Mouse (Mus musculus) embryonic facial prominence, embryonic 13.5 days (tissue): ENCODE measurements around the gene Ate1. TPM values are rescaled to one million over a fixed set of nuclear protein-coding genes. Genes with fewer than 3 reads are reported as not detected.
"Not testable (repeated sequence)": the region's sequence is repeated elsewhere in the genome, so short reads cannot be mapped to it uniquely, and the experiment has no call there.

Source experiments
- ATAC-seq: fragments of 200-750 bp; cut with Nextera tagmentation; 2 replicates; pipeline ENCODE4 v1.8.0; 2017; ENCODE audit warnings: low read depth; ENCODE audit not compliant: insufficient number of reproducible peaks, insufficient read depth, low FRiP score, low TSS enrichment
- H3K27ac ChIP-seq: fragments of 300-500 bp; sonication (generic); 2 replicates; pipeline ENCODE4 v1.5.1; 2015; ENCODE audit warnings: moderate library complexity, mild to moderate bottlenecking, inconsistent platforms
- H3K27me3 ChIP-seq: fragments of 300-500 bp; sonication (generic); 2 replicates; pipeline ENCODE4 v1.6.1; 2015; ENCODE audit warnings: mild to moderate bottlenecking, inconsistent platforms
- H3K36me3 ChIP-seq: fragments of 300-500 bp; sonication (generic); 2 replicates; pipeline ENCODE4 v1.6.1; 2015; ENCODE audit warnings: mild to moderate bottlenecking, inconsistent platforms
- H3K4me1 ChIP-seq: fragments of 300-500 bp; sonication (generic); 2 replicates; pipeline ENCODE4 v1.6.1; 2015; ENCODE audit warnings: inconsistent platforms
- H3K4me2 ChIP-seq: fragments of 300-500 bp; sonication (generic); 2 replicates; pipeline ENCODE4 v1.6.1; 2015; ENCODE audit warnings: moderate library complexity, mild to moderate bottlenecking, inconsistent platforms
- H3K4me3 ChIP-seq: fragments of 300-500 bp; sonication (generic); 2 replicates; pipeline ENCODE4 v1.5.1; 2015; ENCODE audit warnings: mild to moderate bottlenecking, inconsistent platforms
- H3K9ac ChIP-seq: fragments of 300-500 bp; sonication (generic); 2 replicates; pipeline ENCODE4 v1.6.1; 2015; ENCODE audit warnings: mild to moderate bottlenecking, inconsistent platforms
- H3K9me3 ChIP-seq: fragments of 300-500 bp; sonication (generic); 2 replicates; pipeline ENCODE4 v1.6.1; 2016; ENCODE audit warnings: inconsistent platforms
- WGBS: fragments of 180-500 bp; shearing (Covaris S2); methylation state at CpG from one replicate; pipeline ENCODE4 v1.1.7; 2015; ENCODE audit warnings: mixed read lengths; 5-methylcytosine and 5-hydroxymethylcytosine counted together
- polyA plus RNA-seq: library from polyadenylated mRNA; unstranded; fragments of >200 nt; fragmentation: Nextera tagmentation; extraction: Ambion mirVana; gene quantifications from 2 replicates; pipeline ENCODE4 v1.2.1, GENCODE M21; 2015

Gene Ate1
- polyA plus RNA-seq, 1 experiment from 2014 or later, result 72.3 TPM

DNA sequence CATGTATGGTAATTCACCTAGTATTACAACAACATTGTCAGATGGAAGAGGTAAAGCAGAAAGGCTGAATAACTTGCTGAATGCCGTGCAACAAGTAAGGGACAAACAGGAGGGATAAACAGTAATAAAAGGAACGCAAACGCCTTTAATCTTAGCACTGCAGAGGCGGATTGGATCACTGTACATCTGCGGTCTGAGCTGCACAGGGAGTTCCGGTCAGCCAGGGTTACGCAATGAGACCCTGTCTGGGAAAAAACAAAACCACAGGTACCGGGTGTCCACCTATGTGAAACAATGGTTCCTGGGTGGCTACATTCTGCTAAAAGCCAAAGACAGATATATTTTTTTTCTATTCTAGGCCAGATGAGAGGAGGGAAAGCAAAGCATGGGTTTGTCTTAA lies 3.3 kb upstream of the Ate1 start:
- H3K27me3 ChIP-seq, result no peaks in the 10 kb centered on the region
- H3K36me3 ChIP-seq, result no peaks in the 10 kb centered on the region
- no peak overlapping the region for H3K4me3 ChIP-seq
- 93% methylated on average over 8 of the region's 8 CpGs for WGBS
- no peaks in the 10 kb centered on the region for H3K9me3 ChIP-seq
- no peak overlapping the region for H3K9ac ChIP-seq
- H3K27ac ChIP-seq, result no peak overlapping the region
- ATAC-seq, result no peak
- peaks cover 17% of the 10 kb centered on the region for H3K4me1 ChIP-seq
- no peak overlapping the region for H3K4me2 ChIP-seq

DNA sequence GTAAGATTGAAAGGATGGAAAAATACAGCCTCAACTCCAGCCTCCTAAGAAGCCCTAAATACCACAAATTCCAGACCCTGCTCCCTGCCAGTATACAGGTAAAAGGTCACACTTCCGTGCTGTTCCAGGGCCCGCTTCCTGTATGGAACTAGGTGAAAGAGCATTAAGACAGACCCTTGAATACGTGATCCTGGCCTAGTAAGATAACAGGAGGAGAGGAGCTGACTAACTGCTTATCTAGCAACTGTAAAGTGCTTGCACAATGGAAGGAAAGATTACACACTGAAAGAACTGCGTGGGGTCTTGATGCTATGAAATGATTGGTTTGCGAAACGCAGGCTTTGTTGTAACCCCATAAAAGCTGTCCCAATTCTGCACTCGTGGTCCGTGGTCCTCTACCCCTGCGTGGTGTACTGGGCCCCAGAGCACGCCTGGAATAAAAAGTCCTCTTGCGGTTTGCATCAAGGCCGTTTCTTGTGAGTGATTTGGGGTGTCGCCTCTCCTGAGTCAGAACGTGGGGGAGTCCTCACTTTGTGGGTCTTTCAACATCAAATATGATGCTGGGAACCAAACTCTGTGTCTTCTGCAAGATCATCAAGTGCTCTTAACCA lies 748 bp upstream of the Ate1 start:
- Histone ChIP-seq H3K27ac (peak overlapping the region; percentile 95), H3K4me3 (no peak overlapping the region; the same call in 1 of the 2 replicates), H3K9ac (no peak overlapping the region), H3K4me2 (0 out of 2 replicates have a peak overlapping the region, but pooled peaks have one; percentile 83), H3K9me3 (no peaks in the 10 kb centered on the region), H3K27me3 (no peaks in the 10 kb centered on the region), H3K4me1 (peaks cover 24% of the 10 kb centered on the region), H3K36me3 (no peaks in the 10 kb centered on the region)
- ATAC-seq, result no peak
- 88% methylated on average over 14 of the region's 14 CpGs for WGBS

DNA sequence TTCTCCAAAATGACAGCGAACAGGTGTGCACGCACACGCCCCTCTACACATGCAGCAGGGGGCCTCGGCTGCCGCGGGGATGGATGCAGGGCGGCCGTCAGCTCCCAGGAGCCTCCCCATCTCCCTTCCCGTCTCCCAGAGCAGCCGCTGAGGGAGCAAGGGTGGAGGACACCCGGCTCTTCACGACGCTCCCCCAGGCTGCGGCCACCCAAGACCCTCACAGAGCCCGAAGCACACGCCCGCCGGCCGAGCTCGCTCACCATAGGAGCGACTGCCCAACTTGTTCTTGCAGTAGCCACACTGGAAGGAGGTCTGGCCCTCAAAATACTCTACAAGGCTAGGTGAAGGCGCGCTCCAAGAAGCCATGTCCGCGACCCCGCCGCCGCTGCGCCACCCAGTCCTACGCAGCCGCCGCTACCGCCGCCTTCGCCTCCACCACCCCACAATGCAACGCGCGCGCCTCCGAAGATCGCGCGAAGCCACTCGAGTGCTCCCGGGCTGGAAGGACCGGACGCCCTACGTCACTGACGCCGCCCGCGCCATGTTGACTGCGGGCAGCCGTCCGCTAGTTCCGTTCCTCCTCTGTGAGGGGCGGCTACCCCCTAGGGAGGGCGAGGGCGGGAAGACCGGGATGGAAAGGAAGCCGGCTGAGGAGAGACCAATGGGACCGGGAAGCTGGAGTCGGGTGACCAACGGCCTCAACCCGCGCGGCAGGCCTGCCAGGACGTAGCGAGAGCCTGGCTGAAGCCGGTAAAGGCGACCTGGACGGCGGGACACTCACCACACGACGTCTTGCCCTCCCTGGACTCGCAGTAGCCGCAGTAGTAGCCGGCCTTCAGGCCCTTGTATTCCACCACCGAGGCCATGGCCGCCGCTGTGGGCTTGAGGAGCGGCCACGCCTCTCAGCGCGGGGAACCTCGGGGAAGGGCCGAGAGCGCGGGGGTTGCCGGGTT lies 797 bp downstream of the Ate1 start:
- WGBS, result under 1% methylated on average over 87 of the region's 90 CpGs
- peak; percentile 98 for ATAC-seq
- peaks cover 18% of the 10 kb centered on the region for H3K4me1 ChIP-seq

DNA sequence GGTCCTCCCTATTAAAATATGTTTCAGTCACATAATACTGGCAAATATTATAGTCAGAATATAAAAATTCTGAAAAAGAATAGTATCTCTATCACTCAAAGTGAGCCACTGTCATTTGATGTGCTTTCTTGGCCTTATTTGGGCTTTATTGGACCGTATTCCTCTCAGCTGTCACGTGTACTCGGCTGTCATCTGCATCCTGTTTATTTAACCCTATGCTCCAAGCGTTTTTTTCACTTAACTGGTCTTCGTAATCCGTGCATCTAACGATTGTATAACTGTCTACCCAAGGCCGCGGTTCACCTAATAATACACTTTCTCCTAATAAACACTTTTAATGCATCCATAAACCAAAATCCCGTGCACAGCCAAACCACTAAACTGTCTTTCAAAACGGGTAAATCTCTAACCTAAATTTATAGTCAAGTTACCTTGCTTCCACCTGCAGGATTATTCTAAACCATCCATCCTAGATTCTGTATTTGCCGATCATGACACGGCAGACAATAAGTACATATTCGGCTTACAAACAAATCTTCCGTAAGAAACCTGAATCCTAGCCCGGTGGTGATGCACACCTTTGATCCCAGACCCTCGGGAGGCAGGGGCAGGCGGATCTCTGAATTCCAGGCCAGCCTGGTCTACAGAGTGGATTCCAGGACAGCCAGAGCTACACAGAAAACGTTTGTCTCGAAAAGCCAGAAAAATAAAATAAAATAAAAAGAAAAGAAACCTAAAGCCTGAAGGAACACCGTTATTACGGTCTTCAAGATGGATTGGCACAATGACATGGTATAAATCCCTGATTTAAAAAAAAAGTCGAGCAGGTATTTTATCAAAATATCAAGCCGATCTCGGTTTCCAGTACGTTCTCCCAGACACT lies 1.7 kb downstream of the Ate1 start:
- 34% methylated on average over 26 of the region's 26 CpGs for WGBS
- Histone ChIP-seq H3K36me3 (peaks cover 9% of the 10 kb centered on the region; the same call in 1 of the 2 replicates), H3K4me2 (peak overlapping the region; percentile 83), H3K27ac (peak overlapping the region; percentile 95), H3K4me3 (peak overlapping the region; percentile 90), H3K27me3 (no peaks in the 10 kb centered on the region), H3K9ac (peak overlapping the region; percentile 95), H3K4me1 (peaks cover 18% of the 10 kb centered on the region), H3K9me3 (no peaks in the 10 kb centered on the region)
- ATAC-seq, result no peak

More for the DNA sequence above, 797 bp downstream of the Ate1 start:
- no peaks in the 10 kb centered on the region for H3K27me3 ChIP-seq
- H3K9ac ChIP-seq, result peak overlapping the region; percentile 95
- H3K4me3 ChIP-seq, result peak overlapping the region; percentile 90
- peak overlapping the region; percentile 83 for H3K4me2 ChIP-seq
- H3K9me3 ChIP-seq, result no peaks in the 10 kb centered on the region
- H3K27ac ChIP-seq, result peak overlapping the region; percentile 95
- H3K36me3 ChIP-seq, result peaks cover 5% of the 10 kb centered on the region; the same call in 1 of the 2 replicates

DNA sequence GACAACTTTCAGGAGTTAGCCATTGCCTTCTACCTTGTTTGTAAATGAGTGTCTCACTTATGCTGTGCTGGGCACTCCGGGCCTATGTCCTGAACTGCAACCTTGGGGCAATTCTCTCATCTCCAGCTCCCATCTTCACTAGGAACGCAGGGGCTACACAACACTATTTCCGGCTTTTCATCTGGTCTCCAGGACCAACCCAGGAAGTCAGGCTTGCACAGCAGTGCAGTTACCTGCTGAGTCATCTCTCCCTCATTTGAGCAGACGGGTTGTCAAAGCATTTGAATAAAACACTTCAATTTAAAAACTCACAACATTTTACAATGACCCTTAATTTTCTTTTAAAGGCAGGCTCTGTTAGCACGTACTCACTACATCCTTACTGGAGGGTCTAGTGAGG lies 9.9 kb downstream of the Ate1 start:
- H3K4me3 ChIP-seq, result no peak overlapping the region
- no peak overlapping the region for H3K4me2 ChIP-seq
- H3K36me3 ChIP-seq, result peaks cover 62% of the 10 kb centered on the region
- 90% methylated on average over 5 of the region's 5 CpGs for WGBS
- no peaks in the 10 kb centered on the region for H3K27me3 ChIP-seq
- no peak overlapping the region for H3K27ac ChIP-seq
- no peak for ATAC-seq
- no peak overlapping the region for H3K9ac ChIP-seq
- no peaks in the 10 kb centered on the region for H3K4me1 ChIP-seq
- H3K9me3 ChIP-seq, result no peaks in the 10 kb centered on the region

DNA sequence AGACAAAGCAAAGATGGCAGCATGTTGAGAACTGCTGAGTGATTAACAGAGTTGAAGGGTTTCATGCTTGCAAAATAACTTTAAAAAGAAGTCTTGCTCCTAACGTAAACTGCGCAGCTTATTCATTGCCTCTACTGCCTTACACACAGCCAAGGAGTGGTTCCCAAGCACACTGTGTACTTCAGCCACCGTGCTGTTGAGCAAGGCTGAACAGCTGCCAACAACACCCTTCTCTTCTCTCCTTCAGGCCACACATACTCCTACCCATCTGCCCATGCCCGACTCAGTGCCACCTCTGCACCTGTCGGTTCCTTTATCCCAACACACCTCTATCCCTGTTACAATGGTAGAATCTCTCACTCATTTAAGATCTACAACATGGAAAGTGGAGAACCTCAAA lies 17.2 kb downstream of the Ate1 start:
- WGBS, result 97% methylated on average over 5 of the region's 5 CpGs
- Histone ChIP-seq H3K27ac (no peak overlapping the region), H3K9me3 (no peaks in the 10 kb centered on the region), H3K4me1 (no peaks in the 10 kb centered on the region), H3K9ac (no peak overlapping the region), H3K4me2 (no peak overlapping the region), H3K4me3 (no peak overlapping the region), H3K36me3 (peaks cover 52% of the 10 kb centered on the region), H3K27me3 (no peaks in the 10 kb centered on the region)
- no peak for ATAC-seq

DNA sequence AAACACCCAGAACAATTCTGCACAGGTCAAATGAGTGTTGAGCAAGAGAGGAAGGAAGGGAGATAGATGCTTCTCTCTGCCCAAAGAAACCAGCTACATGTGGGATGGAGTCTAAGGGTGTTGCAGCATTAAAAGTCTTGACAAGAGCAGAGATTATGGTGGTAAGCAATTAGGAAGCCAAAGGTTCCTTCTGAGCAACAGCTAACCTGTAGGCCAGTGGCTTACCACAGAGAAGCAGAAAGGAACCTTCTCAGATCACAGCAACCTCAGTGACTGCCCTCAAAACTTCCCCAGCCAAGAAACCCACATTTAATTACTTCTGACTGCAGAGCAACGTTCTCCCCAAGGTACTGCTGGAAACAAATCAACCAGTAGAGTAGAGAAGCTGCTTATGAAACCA lies 18.7 kb downstream of the Ate1 start:
- H3K27ac ChIP-seq, result no peak overlapping the region
- H3K9me3 ChIP-seq, result no peaks in the 10 kb centered on the region
- H3K4me2 ChIP-seq, result no peak overlapping the region
- peaks cover 39% of the 10 kb centered on the region for H3K36me3 ChIP-seq
- H3K27me3 ChIP-seq, result no peaks in the 10 kb centered on the region
- H3K4me1 ChIP-seq, result 0 out of 2 replicates have a peak, but pooled peaks cover 4% of the 10 kb centered on the region
- 45% methylated on average over 1 of the region's 1 CpGs for WGBS
- no peak overlapping the region for H3K9ac ChIP-seq
- ATAC-seq, result no peak
- H3K4me3 ChIP-seq, result no peak overlapping the region

DNA sequence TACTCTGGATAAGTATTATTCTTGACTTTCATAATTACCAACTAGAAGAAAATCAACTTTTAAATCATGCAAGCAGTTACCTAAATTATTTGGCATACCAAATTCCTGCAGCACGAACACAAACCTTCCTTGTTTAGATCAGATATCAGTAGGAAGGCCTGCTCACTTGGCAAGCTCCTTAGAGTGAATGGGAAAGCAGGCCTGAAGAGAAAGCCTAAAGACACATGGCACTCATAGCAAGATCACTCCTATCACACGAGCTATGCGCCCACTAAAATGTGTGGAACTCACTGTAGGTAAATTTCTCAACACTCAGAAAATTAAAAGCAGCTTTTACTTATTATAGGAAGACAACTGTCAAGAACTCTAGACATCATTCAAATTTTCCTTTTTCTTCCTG lies 26.8 kb downstream of the Ate1 start:
- Histone ChIP-seq H3K4me2 (no peak overlapping the region), H3K9me3 (no peaks in the 10 kb centered on the region), H3K9ac (no peak overlapping the region), H3K36me3 (peaks cover 10% of the 10 kb centered on the region), H3K4me3 (no peak overlapping the region), H3K4me1 (0 out of 2 replicates have a peak, but pooled peaks cover 7% of the 10 kb centered on the region), H3K27ac (no peak overlapping the region), H3K27me3 (no peaks in the 10 kb centered on the region)
- WGBS, result 51% methylated on average over 3 of the region's 3 CpGs
- no peak for ATAC-seq

DNA sequence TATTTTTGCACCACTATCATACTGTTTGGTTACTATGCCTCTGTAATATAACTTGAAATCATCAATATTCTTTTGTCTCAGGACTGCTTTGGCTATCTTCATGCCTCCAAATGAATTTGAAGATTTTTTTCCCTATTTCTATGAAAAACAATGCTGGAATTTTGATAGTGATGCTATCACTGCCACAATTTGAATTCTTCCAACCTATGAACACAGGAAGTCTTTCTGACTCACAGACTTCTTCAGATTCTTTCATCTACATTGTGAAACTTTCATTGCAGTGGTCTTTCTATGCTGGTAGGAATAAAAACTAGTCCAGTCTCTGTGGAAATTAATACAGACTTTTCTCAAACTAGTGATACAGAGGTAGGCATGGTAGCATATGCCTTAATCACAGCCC lies 28.1 kb downstream of the Ate1 start:
- no peak overlapping the region for H3K4me2 ChIP-seq
- H3K4me3 ChIP-seq, result no peak overlapping the region
- no peak for ATAC-seq
- no peak overlapping the region for H3K27ac ChIP-seq
- no peaks in the 10 kb centered on the region for H3K27me3 ChIP-seq
- peaks cover 21% of the 10 kb centered on the region for H3K36me3 ChIP-seq
- H3K9ac ChIP-seq, result no peak overlapping the region
- 0 out of 2 replicates have a peak, but pooled peaks cover 2% of the 10 kb centered on the region for H3K9me3 ChIP-seq
- 0 out of 2 replicates have a peak, but pooled peaks cover 3% of the 10 kb centered on the region for H3K4me1 ChIP-seq

DNA sequence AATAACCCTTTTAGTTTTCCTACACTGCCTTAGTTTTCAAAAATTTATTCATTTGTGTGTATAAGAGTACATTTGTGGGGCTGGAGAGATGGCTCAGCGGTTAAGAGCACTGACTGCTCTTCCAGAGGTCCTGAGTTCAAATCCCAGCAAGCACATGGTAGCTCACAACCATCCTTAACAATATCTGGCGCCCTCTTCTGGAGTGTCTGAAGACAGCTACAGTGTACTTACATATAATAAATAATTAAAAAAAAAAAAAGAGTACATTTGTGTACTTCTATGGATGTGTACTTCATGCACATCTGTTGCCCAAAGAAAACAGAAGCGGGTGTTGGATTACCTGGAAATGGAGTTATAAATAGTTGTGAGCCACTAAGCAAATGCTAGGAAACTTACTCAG lies 41.2 kb downstream of the Ate1 start:
- H3K4me1 ChIP-seq, H3K4me2 ChIP-seq, H3K27me3 ChIP-seq, H3K9me3 ChIP-seq, ATAC-seq, H3K36me3 ChIP-seq, H3K9ac ChIP-seq, H3K4me3 ChIP-seq, H3K27ac ChIP-seq: not testable (repeated sequence)
- 87% methylated on average over 3 of the region's 3 CpGs for WGBS

DNA sequence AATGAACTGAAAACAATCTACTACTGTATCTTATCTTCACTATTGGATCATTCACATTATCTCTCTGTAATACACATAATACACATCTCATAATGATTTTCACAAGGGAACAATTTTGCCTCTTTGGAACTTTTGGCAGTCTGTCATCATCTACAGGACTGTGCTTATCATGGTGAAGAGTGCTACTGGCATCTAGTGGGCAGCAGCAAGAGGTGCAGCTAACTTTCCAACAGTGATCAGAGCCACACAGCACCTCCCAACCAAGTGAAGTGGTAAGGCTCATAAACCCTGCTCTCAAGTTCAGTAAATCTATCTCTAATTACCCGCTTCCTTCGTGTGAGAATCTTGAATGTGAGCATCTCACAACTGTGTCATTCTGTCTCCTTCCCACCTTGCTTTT lies 44.2 kb downstream of the Ate1 start:
- Histone ChIP-seq H3K27me3 (no peaks in the 10 kb centered on the region), H3K4me2 (no peak overlapping the region), H3K9me3 (no peaks in the 10 kb centered on the region), H3K36me3 (0 out of 2 replicates have a peak, but pooled peaks cover 7% of the 10 kb centered on the region), H3K27ac (no peak overlapping the region), H3K9ac (no peak overlapping the region), H3K4me1 (0 out of 2 replicates have a peak, but pooled peaks cover 7% of the 10 kb centered on the region), H3K4me3 (no peak overlapping the region)
- ATAC-seq, result no peak
- 25% methylated on average over 2 of the region's 2 CpGs for WGBS
